Mouse (Mus musculus) spleen, postnatal 10 days (tissue): Measurements from ENCODE around the gene Fam120c.
A peak's percentile ranks its signal among the peaks of the same experiment; 100 is the strongest.
"Not testable (repeated sequence)": the region's sequence is repeated elsewhere in the genome, so short reads cannot be mapped to it uniquely, and the experiment has no call there.

Experiments
- DNase-seq, 2 experiments: peaks; one replicate each; pipeline ENCODE4 v3.0.0; 2021 to 2022; ENCODE audit warnings: low spot score in 2 of 2

Gene Fam120c

GRCm38 (mm10) chrX:151343761-151344500 lies at the start of gene Fam120c:
Fam120c (plus strand) TSS chrX:151344175.
- DNase-seq: peak; percentile 54 to 83

GRCm38 (mm10) chrX:151298329-151298728 lies 45.6 kb upstream of the Fam120c start:
- DNase-seq: no peak

DNA sequence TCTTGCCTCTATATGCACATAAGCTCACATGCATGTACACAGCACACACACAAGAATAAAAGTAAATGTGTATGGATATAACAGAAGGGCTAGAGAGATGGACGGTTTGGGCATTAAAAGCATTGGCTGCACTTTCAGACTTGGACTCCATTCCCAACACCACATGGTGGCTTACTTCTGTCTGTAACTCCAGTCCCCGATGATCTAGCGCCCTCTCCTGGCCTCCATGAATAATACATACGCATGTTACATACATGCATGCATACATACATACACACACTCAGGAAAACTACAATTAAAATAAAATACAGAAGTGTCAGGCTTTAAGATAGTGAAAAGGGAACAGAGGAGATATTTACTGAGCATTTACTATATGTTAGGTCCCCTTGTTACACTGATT lies 30.2 kb upstream of the Fam120c start:
- peak in 1 of 2 experiments; percentile 15 for DNase-seq

- no peak for DNase-seq
These were observed 10.4 kb upstream of the Fam120c start for GRCm38 (mm10) chrX:151333615-151334014.

DNA sequence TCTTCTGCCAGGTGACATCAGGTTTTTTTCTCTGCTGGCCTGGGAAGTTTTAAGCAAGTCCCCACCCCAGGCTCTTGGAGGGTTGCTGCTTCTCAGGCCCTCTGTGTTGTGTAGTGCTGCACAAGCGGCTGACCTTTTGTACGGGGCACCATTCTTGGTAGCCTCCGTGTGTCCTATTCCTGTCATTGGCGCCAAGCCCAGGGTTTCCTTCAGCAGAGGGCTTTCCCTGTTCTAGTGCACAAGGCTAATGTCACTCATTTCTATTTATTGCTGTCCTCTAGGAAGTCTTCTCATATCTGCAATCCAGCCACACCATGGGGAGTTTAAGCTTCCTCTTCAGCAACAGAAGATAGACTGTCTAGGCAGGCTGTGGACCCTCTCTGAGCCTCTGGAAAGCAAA lies 6.2 kb upstream of the Fam120c start:
- DNase-seq: peak in 1 of 2 experiments; percentile 11

- peak in 1 of 2 experiments; percentile 62 for DNase-seq
These were observed 568 bp downstream of the Fam120c start for GRCm38 (mm10) chrX:151344501-151344984.

DNA sequence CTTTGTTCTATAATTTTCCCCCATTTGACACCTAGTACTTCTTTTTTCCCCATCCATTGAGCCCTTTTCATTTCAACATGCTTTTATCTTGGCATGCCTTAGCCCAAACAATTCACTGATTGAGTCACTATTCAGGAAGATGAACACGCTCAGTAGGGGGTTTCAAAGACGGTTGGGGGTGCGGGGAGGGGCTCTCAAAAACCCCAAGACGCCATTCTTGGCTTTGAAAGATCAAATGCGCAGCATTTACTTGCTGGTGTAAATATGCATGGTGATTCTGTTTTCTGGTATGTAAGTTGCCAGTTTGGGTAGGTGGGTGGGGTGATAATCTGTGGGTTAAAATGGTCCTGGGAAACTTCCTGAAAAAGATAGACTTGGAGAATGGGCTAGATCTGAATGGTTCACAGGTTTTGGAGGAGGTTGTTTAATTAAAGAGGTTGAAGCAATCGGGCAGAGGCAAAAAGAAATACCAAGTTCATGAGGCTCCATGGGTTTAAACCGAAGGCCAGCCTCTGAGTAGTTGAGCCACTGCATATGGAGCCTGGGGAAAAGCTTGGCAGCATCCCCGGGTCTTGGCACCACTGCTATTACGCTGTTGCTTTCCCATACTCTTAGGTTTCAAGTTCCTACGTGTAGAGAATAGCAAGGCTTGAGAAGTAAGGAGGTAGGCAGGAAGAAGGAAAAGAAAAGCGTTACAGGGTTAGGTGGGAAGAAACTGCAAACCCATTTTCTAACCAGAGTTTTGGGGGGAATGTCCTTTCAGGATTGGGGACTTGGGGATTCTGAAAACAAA lies 1.6 kb downstream of the Fam120c start:
- DNase-seq: no peak

- DNase-seq: no peak
These were observed 3.3 kb downstream of the Fam120c start for GRCm38 (mm10) chrX:151347278-151347677.

GRCm38 (mm10) chrX:151349322-151349721 lies 5.3 kb downstream of the Fam120c start:
- no peak for DNase-seq

DNA sequence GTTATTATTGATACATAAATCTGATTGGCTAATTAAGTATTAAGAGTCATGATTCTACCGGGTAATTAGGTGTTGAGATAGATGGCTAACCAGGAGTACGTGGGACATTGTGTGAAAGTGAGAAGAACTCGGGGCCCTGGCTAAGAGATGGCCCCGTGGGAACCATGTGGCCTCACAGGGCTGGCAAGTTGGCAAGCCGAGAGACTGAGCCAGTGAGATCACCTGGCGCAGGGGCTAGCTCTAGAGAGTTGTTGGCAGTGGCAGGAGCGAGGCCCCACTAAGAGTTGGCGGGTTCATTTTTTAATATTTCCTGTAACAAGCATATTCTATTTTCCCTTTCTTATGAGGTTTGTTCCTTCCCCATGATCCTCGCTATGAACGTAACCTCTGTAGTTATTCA lies 74.8 kb downstream of the Fam120c start:
- no peak for DNase-seq

DNA sequence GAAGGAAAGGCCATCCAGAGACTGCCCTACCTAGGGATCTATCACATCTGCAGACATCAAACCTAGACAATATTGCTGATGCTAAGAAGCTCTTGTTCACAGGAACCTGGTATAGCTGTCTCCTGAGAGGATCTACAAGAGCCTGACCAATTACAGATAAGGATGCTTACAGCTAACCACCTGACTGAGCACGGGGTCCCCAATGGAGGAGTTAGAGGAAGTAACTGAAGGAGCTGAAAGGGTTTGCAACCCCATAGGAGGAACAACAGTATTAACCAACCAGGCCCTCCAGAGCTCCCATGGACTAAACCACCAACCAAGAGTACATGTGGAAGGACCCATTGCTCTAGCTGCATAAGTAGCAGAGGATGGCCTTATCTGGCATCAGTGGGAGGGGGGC lies 76.8 kb downstream of the Fam120c start:
- DNase-seq: no peak

GRCm38 (mm10) chrX:151443637-151444036 lies 99.7 kb downstream of the Fam120c start:
- no peak for DNase-seq

DNA sequence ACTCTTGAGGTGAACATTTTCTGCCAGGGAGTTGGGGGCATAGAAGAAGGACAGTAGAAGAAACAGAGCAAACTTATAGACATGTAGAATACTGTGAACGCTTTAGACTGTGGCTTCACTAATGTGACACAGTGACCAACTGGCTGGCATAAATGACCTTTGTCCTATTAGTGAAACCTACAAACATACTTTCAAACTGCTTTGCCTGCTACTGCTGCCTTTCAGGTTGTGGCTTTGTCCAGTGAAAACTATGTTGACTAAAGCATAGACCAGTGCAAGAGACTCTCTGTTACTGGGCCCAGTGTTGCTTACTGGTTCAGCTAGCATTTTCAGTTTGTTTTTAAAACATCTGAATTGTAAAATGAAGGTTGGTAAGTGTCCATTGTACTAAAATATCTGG lies 100.2 kb downstream of the Fam120c start:
- no peak for DNase-seq

DNA sequence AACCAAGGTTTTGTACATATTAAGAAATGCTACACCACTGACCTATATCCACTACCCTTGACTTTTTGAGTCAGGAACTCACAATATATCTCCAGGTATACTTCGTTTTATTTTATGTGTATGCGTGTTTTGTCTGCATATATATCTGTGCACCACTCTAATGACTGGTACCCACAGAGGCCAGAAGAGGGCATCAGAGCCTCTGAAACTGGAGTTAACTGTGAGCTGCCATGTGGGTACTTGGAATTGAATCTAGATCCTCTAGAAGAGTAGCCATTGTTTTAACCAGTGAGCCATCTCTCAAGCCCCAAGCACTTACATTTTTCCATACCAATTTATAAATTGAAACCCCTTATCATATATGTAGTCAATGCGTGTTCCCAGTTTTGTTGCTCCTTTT lies 144.2 kb downstream of the Fam120c start:
- no peak for DNase-seq

DNA sequence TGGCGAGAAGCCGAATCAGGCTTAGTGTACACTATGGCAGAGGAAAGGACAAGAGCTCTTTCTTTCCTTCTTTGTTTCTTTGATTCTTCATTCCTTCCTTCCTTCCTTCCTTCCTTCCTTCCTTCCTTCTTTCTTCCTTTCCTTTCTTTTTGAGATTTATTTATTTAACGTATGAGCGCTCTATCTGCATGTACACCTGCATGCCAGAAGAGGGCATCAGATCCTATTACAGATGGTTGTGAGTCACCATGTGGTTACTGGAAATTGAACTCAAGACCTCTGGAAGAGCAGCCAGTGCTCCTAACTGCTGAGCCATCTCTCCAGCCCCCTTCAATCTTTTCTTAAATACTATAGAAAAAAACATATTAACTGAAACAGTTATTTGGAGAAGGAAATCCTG lies 149.3 kb downstream of the Fam120c start:
- DNase-seq: not testable (repeated sequence)

GRCm38 (mm10) chrX:151496596-151496995 lies 152.6 kb downstream of the Fam120c start:
- no peak for DNase-seq

GRCm38 (mm10) chrX:151508536-151508935 lies 164.6 kb downstream of the Fam120c start:
- no peak for DNase-seq

GRCm38 (mm10) chrX:151509906-151510305 lies 165.9 kb downstream of the Fam120c start:
- DNase-seq: no peak

DNA sequence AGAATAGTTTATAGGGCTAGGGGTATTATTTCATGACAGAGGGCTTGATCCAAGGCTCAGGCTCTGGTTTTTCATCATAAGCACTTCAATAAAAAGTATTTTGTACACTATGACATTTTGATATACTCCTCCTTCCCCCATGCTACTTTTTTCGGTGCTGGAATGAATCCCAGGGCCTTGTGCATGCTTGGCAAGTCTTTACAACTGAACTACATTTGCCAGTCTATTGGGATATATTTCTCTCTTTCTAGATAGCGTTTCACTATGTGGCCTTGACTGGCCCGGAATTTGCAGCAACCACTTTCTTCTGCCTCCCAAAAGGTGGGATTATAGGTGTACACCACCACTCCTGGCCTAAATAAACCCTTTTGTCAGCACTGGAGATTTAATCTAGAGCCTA lies 169.1 kb downstream of the Fam120c start:
- no peak for DNase-seq

DNA sequence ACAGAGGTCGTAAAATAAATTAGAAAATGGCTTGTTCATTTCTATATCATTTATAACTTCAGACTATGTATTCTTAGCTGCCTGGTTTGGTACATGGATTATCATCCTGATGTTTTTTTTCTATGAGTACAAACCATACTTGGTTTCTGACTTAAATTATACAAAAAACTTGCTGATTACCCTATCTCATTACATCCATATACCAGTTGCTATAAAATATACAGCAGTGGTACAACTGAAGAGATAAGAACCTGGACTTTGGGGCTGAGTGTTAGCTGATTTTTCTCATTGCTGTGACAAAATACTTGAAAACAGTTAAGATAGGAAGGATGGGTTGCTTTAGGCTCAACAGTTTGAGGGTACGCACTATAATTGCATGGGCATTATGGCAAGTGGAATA lies 169.7 kb downstream of the Fam120c start:
- no peak for DNase-seq

GRCm38 (mm10) chrX:151518181-151518580 lies 174.2 kb downstream of the Fam120c start:
- DNase-seq: peak; percentile 11 to 49

DNA sequence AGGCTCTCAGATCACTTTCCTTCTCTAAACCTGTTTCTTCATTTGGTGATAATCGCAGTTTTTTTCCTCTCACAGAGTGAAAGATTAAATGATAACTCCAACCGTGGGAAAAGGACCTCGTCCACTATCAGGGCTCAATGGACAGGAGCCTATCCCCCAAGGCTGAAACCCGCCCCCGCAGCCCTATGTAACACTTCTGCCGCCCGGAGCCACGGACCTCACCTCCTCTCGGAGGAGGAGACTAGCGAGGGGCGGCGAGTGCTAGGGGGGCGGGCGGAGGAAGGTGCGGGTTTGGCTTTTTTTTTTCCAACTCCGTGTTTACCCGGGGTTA lies 176.1 kb downstream of the Fam120c start:
- no peak for DNase-seq
